Mouse (Mus musculus) neutrophil, adult 5-6 weeks (primary cell): ENCODE results near the gene 1700010B08Rik. TPM values are rescaled to one million over a fixed set of nuclear protein-coding genes. Genes with fewer than 3 reads are reported as not detected.
A peak's percentile ranks its signal among the peaks of the same experiment; 100 is the strongest.

Experiments
- ATAC-seq: fragments of 151-379, 151-347 bp; 2 replicates; pipeline ENCODE4 v1.8.0; 2017; ENCODE audit warnings: mild to moderate bottlenecking, moderate TSS enrichment; ENCODE audit not compliant: insufficient number of reproducible peaks, poor library complexity, low FRiP score, severe bottlenecking; ENCODE audit errors: extremely low read depth
- total RNA-seq: library from RNA; stranded (forward); fragments of 200-1000 nt; gene quantifications from 2 replicates; pipeline ENCODE4 v1.2.3, GENCODE M21; 2017

The 1700010B08Rik gene
- total RNA-seq, 1 experiment from 2014 or later = not detected

DNA sequence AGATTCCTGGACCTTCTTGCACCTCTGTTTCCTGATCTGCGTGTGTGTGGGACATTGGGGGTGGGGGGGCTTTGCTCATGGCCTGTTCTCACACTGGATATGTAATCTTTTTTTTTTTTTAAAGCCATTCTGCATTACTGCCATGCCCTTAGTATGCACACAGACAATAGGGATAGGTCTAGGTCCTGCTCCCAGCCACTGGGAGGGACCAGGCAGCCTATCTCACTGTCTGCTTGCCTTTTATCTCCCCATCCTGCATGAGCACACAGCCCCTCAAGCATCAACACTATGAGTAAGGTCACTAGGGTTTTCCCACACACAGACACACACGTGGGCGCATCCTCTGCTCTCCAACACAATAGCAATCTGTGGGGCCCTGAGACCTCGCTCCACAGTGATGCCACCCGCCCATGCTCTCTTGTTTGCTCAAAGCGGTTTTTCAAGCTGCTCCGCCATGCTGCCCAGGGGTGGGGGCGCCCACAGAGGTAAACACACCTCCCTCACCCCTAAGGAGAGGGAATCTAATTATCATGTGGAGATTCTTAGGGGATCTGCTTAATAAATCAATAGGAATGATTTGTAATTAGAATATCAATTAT, 4.5 kb upstream of the 1700010B08Rik start:
- no peak for ATAC-seq

DNA sequence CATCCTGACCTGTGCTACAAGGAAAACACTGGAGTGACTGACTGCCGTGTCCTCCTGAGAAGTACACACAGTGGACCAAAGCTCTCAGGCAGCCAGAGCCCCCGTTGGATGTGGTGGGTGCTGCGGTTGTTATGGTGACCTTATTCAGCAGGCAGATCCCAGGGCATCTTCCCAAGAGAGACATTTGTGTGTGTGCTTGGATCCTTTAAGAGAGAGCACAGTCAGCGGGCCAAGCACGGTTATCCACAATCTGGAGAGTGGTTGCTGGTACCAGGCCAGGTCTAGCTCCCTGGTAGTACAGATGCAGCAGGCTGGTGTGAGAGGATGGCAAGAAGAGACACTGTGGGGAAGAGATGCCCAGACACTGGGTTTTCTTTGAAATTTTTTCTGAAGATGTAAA, 2.2 kb upstream of the 1700010B08Rik start:
- ATAC-seq = no peak

DNA sequence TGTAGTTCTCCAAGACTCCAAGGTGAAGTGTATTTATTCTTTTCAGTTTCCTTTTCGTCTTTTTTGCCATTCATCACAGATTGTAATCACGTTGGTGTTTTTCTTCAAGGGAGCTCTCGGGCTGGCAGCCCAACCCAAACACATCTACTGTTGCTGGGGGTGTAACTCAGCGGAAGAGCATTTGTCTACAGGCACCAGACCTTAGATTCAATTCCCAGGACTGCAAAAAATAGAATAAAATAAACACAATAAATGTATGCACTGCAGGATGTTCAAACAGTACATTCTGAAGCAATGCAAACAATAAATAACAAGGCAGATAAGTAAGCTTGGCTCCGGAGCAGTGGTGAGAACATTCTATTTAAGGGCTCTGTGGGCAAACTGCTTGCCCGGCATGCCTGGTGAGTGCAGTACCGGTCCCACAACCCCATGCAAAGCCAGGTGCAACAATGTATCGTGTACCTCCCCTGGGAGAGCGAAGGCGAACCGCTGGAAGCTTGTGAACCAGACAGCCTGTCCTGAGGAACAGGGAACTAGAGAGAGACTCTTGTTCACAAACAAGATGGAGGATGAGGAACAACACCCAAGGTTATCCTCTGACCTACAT, 3.1 kb downstream of the 1700010B08Rik start:
- ATAC-seq = no peak

DNA sequence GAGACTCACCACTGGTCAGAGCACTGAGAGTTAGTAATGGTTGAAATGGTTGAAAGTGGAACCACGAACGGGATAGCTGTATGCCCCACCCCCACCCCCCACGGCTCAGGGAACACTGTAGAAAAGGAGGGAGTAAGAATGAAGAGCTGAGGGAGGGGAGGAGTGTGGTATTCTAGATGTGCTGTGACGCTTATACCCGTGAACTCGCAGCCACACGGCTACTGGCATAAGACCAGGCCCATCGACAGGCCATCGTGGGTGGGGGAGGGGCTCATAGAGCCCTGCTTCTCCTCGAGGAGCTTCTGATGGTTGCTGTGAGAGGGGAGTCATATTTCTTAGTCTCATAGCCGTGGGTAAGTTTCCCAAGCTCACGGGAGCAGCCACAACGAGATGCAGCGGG, 5.2 kb downstream of the 1700010B08Rik start:
- ATAC-seq = no peak

DNA sequence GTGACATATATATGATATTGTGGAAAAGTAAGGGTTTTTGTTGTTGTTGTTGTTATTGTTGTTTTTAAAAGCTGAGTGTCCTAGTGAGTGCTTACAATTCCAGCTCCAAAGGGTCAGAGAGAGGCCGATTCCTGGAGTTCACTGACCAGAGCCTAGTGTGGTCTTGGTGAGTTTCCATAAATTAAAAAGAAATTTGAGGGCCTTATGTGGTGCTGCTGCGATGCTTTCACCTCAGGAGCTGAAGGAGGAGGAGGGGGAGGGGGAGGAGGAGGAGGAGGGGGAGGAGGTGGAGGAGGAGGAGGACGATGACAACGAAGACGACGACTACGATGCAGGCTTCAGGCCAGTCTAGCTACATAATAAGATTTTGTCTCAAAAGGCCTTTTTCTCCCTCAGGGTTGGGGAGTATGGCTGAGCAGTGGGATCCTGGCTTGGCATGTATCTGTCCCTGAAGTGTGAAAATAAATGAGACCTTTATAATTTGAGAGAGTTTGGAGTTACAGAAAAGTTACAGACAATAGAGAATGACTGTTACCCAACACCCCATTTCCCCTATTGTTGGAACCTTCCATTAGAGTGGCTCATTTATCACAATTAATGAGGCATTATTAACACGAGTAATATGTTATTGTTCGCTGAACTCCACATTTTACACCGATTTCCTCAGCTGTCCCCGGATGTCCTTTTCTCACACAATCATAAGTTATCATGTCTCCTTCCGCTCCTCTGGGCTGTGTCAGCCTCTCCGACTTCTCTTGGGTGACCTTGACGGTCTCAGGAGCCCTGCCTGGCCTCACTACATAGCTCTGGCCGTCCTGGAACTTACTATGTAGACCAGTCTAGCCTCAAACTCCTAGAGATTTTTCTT, 6.0 kb downstream of the 1700010B08Rik start:
- ATAC-seq = no peak

DNA sequence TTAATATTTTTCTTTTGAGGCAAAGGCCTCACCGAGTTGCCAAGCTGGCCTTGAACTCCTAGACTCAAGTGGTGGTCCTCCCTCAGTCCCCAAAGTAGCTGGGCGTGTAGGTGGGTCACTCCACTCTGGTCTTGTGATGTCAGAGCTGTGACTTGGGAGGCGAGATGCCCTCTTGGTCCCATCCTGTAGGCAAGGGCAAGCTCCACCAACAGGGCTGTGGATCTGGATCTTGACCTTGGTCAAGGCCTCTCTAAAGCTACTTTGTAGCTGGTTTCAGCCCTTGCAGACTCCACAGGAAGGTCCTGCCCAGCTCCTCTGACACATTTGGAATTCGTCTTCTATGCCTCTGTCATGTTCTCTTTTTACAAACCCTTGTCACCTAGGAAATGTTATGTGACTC, 6.6 kb downstream of the 1700010B08Rik start:
- no peak for ATAC-seq

DNA sequence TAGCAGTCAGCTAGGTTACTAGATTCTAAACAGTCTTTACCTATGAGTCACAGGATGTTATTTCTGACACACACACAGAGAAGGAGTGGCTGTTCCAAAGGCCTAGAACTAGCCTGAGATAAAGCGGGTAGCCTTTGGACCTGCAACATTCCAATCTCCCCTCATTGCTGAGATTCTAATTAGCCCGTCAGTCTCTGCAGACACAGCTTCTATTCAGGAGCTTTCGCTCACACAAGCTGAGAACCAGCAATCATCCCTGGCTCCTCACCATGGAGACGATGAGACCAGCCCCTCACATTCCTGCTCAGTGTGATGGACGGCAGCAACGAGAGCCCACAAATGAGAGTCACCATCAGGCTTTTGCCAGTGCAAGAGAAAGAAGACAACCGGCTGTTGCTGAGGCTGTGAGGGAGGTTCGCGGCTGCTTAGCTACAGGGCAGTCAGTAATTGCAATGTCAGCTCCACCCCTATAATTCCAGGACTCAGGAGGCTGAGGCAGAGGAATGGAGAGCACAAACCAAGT, 11.3 kb downstream of the 1700010B08Rik start:
- no peak for ATAC-seq

DNA sequence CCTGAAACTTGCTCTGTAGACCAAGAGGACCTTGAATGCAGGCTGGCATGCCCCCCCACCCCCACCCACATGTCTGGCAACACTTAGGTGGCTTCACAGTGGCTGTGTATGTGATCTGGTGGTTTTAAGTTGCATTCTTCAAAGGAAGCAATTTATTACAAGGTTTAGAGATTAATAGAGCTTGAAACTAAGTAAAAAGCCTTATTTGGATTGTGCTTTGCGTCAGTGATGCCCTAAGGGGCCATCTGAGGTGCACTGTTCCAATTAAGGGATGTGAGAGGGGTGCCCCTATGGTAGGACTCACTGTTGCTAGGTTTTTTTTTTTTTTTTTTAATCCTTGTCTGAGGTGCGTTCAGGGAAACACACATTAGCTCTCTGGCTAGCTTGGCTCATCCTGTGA, 15.2 kb downstream of the 1700010B08Rik start:
- ATAC-seq = no peak

DNA sequence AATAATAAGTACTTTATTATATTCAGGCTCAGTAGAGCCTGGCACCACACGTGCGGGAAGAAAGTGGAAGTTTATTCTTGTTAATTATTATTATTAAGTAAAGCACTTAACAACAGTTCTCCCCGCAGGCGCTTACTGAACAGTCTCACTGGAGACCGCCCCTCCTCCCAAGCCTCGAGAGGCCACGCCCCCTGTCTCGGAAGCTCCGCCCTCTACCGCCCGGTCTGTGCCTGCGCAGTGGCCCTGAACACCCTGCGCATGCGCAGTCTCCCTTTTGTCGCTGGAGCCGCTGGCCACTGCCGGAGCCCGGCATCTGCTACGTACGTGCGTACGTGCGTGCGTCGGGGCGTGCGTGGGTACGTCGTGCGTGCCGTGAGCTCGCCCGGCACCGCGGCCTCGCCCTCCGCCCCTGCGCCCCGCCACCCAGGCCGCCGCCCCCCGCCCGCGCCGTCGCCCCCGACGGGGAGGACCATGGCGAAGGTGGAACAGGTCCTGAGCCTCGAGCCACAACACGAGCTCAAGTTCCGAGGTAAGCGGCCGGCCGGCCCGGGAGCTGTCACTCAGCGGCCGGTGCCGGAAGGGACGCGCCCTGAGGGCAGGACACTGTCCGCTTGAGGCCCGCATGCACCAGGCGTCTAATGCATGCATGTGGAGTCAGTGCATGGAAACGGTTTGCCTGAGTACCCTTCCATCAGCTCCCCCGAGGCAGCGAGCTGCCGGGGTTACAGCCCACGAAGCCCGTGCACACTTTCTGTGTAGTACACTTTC, 18.2 kb downstream of the 1700010B08Rik start, which contains the start of gene Vapb:
TSS of gene Vapb (plus strand) at position 290 of the 768 bp plus-strand sequence.
- peak; percentile 94 for ATAC-seq

DNA sequence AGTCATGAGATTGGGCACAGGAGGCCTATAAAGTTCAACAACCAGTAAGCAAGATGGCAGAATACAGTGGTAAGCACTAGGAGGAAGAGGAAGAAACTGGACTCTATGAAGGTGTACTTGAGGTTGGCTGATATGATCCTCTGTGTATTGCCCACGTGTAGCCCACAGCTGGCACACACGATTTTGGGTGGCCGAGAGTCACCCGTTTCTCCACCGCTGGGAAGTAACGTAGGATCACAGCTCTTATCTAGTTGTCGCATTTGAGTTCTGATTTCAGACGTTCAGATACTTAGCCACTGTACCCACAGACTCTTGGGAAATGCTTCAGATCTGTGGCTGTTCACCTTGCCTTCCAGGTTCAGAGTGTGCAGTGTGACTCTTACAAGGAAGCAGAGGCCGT, 19.0 kb downstream of the 1700010B08Rik start:
- no peak for ATAC-seq

DNA sequence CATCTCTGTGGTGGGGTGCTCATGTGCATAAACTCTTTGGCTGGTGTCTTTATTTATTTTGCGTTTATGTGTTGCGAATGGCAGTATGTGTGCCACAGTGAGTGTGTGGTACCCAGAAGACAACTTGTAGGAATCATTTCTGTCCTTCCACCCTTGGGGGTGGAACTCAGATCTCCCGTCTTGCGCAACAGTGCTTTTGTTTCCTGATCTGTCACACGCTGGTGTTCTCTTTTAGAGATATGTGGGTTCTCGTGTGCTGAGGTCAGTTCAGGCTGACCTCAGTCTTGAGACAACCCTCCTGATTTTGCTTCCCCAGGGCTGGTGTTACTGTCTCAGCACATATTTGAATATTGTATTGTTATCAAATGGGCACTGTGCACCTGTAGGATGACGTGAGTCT, 19.9 kb downstream of the 1700010B08Rik start:
- no peak for ATAC-seq

DNA sequence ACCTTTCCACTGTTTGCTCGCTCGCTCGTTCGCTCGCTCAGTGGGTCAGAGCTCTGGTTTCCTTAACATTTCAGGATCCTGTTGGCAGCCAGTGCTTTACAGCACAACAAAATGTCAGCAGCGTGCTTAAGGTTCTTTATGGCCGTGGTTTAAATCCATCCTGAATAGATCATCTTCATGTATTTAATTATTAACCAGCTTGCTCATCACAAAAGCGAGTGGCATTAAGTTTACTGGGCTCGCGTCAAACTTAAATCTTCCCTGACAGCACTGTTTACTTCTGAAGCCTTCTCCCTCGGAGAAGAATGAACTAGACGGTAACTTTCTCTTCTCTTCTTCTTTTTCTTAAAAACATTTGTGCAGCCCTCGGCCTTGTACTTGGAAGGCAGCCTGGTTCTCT, 22.9 kb downstream of the 1700010B08Rik start:
- ATAC-seq = no peak

DNA sequence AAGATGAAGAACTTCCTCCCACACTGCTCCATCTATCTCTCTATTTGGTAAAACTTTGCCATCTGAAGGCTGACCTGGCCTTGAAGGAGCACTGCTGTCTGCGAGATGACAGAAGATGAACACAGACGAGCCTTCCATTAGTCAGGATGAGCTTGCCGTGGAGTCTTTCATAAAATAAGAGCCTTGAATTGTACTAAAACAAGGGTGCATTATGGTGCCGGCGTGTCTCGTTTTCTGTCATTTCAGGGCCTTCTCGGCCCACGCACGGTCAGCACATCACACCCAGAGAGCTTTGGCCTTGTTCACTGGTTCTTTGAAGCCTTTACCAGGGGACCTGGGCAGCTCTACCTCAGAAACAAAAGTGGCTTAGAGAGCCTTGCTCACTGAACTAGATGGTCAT, 23.5 kb downstream of the 1700010B08Rik start:
- ATAC-seq = no peak

DNA sequence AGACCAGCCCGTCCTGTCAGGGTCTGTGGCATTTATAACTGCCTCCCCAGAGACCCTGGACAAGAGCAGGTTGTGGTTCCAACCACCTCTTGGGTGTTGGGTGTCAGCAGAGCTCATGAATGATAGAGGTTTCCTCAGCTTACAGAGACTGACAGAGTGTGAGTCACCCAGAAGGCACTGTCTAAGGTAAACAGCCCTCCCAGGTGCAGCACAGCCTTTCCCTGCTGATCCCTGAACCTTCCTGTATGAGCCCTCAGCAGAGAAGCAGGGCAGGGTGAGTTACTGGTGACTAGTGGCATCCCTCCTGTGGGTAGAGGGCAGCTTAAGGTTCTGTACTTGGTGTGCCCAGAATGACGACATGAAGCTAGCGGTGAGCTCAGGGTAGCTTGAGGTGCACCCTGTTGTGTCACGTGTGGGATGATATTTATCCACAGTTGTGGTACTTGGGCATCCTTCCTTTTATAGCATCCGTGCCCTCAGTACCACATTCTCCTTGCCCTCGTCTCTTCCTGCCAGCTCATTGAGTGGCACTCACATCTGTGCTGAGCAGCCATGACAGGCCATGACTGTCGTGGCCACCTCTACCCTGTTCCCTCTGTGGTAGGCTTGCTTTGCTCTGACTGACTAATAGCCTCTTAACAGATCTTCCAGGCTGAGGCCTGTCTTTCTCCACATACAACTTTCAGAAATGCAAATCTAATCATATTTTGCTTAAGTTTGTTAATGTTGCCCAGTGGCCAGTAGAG, 25.0 kb downstream of the 1700010B08Rik start:
- ATAC-seq = peak; percentile 22; the same call in 1 of the 2 replicates

DNA sequence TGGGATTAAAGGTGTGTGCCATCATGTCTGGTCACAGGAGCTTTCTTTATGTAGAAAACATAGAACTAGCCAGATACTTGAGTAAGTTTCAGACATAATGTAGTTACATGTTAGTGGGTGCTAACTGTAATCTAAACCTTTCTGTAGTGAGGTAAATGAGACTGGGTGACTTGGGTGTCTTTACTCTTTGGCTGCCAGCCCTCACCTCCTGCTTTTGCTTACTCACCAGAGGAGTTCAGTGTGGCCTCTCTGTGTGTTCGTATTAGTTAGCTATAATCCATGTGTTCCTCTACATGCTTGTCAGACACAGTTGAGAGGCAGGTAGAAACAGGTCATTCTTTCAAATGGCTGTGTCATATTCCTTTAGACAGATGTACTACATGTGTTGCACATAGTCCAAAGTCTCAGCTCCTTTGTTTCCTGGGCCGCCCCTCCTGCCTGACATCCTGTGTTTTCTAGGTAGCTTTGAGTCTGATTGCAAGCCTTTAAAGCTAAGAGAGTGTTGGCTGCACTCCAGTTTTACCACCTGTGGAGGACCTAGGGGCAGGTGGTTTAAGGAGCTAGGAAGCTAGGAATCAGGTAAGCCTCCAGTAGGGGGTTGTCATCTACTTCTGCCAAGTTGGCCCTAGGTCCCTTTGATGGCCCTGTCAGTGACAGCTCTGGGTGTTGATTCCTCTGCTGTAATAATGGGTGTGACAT, 29.9 kb downstream of the 1700010B08Rik start:
- no peak for ATAC-seq

DNA sequence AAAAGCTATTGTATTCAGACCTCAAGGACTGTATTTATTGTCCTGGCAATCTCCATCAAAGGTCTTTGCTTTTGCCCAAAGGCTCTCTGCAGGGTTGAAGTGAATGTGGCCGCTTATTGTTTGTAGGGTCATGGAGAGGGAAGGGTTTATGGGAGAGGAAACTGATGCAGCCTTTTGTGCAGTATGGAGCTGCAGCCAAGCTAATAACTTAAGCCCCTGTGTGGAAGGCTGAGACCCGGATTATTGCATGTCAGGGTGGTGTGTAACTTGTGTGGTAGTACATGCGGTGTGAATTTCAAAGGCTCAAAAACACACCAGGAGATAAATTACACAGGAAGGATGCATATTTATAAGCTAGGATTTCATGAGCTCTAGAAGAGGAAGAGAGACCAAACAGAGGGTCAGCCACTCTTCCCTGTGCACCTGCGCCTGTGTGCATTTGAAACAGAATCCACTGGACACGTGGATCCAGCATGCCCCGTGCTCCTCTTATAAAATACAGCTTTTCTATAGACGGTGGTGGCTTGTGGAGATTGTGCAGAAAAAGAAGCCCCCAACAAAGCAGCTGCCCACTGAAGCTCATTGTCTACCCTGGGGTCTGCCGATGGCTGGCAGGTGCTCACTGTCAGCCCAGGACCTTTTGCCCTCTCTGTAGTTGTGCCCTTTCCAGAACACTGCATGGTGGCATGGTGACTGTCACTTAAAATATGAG, 36.4 kb downstream of the 1700010B08Rik start:
- ATAC-seq = no peak

DNA sequence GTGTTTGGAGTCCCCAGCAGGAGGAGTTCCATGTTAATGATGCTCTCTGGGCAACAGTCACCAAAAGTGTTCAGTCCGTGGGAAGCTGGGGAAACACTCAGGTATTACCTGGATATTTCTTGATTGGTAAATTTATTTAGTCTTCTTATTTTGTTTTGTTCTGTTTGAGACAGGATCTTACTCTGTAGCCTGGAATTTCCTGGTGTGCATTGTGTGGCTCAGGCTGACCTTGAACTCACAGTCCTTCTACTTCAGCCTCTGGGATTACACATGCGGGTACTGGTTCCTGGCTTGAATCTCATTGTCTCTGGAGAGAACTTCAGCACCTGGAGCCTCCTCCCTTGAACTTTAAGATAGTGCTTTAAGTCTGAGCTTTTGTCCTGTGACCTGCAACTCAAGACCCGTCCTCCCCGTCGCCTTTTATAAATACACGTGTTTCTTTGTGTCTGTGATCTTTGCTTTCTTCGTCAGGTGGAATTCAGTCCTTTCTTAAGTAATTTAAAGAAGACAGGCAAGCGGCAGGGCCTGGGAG, 38.5 kb downstream of the 1700010B08Rik start:
- no peak for ATAC-seq
